Mouse (Mus musculus): Measurements from ENCODE around the gene Mtfmt. TPM values are rescaled to one million over a fixed set of nuclear protein-coding genes. Genes with fewer than 3 reads are reported as not detected.

Mtfmt gene
- polyA plus RNA-seq, 1 experiment from 2014 or later, result 15.8 TPM

DNA sequence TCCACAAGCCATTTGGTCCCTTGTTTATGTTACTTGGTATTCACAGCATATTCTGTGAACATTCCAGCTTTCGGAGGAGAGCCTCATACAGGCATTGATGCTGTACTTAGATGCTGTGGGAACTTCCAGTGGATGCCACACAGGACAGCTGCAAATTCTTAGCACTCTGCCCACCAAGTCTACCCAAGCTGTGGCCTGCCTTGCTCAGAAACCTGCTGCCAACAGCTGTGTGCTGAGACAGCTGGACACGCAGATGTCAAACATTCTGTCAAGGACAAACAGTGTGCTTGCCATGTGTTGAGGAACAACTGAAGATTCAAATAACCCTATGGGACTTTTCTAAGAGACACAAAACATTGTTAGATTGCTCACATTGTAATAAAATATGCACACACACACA is 23.4 kb downstream of the Mtfmt start:
- ATAC-seq (ENCODE audit: insufficient number of reproducible peaks, insufficient read depth, low FRiP score, low read depth), result no peak
- H3K9ac ChIP-seq (ENCODE audit: low read length), result no peak overlapping the region
- no peak overlapping the region for H3K4me2 ChIP-seq (ENCODE audit: low read length)
- peaks cover 6 to 9% of the 10 kb centered on the region in 2 experiments for H3K4me1 ChIP-seq (ENCODE audit: control insufficient read depth in 2 of 2, insufficient read depth in 2 of 2, low read length in 2 of 2)
- no peaks in the 10 kb centered on the region for H3K27me3 ChIP-seq (ENCODE audit: control insufficient read depth, insufficient read depth, low read length)
- no peaks in the 10 kb centered on the region for H3K9me3 ChIP-seq (ENCODE audit: control insufficient read depth, low read length)
- H3K27ac ChIP-seq (replicated peaks in 1 of 2; ENCODE audit: control insufficient read depth in 1 of 2, insufficient read depth in 1 of 2, low read depth in 2 of 2, low read length in 2 of 2), result no peak overlapping the region
- no peaks in the 10 kb centered on the region; the same call in 1 of the 2 replicates for H3K36me3 ChIP-seq (ENCODE audit: control insufficient read depth, insufficient read depth, low read length)
- 86% methylated on average over 2 of the region's 2 CpGs for WGBS
- H3K4me3 ChIP-seq (ENCODE audit: control insufficient read depth in 1 of 2, insufficient read depth in 1 of 2, low read depth in 1 of 2, low read length in 2 of 2), result no peak overlapping the region

- Histone ChIP-seq H3K27ac (replicated peaks in 1 of 2; ENCODE audit: control insufficient read depth in 1 of 2, insufficient read depth in 1 of 2, low read depth in 2 of 2, low read length in 2 of 2) (peak overlapping the region; percentile 67 to 88; a peak in 3 of 4 replicates), H3K27me3 (ENCODE audit: control insufficient read depth, insufficient read depth, low read length) (no peaks in the 10 kb centered on the region), H3K4me2 (ENCODE audit: low read length) (peak overlapping the region; percentile 69), H3K4me1 (ENCODE audit: control insufficient read depth in 2 of 2, insufficient read depth in 2 of 2, low read length in 2 of 2) (peaks cover 6 to 9% of the 10 kb centered on the region in 2 experiments), H3K4me3 (ENCODE audit: control insufficient read depth in 1 of 2, insufficient read depth in 1 of 2, low read depth in 1 of 2, low read length in 2 of 2) (peak overlapping the region in 1 of 2 experiments; percentile 93; a peak in 3 of 4 replicates), H3K9me3 (ENCODE audit: control insufficient read depth, low read length) (no peaks in the 10 kb centered on the region), H3K9ac (ENCODE audit: low read length) (peak overlapping the region; percentile 89; the same call in 1 of the 2 replicates), H3K36me3 (ENCODE audit: control insufficient read depth, insufficient read depth, low read length) (no peaks in the 10 kb centered on the region)
- 60% methylated on average over 3 of the region's 3 CpGs for WGBS
- ATAC-seq (ENCODE audit: insufficient number of reproducible peaks, insufficient read depth, low FRiP score, low read depth), result no peak
These were observed 24.6 kb downstream of the Mtfmt start for GRCm38 (mm10) chr9:65460198-65460597.

GRCm38 (mm10) chr9:65460732-65461442 is 25.3 kb downstream of the Mtfmt start, which contains the start of gene Spg21:
Gene Spg21 (plus strand): TSS chr9:65460947.
- Histone ChIP-seq H3K4me3 (ENCODE audit: control insufficient read depth in 1 of 2, insufficient read depth in 1 of 2, low read depth in 1 of 2, low read length in 2 of 2) (peak within 1 kb of the TSS; percentile 88 to 93), H3K9ac (ENCODE audit: low read length) (peak within 1 kb of the TSS; percentile 89), H3K4me2 (ENCODE audit: low read length) (peak within 1 kb of the TSS; percentile 69), H3K4me1 (ENCODE audit: control insufficient read depth in 2 of 2, insufficient read depth in 2 of 2, low read length in 2 of 2) (peaks cover 6 to 9% of the 10 kb centered on the region in 2 experiments), H3K27ac (replicated peaks in 1 of 2; ENCODE audit: control insufficient read depth in 1 of 2, insufficient read depth in 1 of 2, low read depth in 2 of 2, low read length in 2 of 2) (peak within 1 kb of the TSS; percentile 77 to 88), H3K27me3 (ENCODE audit: control insufficient read depth, insufficient read depth, low read length) (no peaks in the 10 kb centered on the region), H3K9me3 (ENCODE audit: control insufficient read depth, low read length) (no peaks in the 10 kb centered on the region), H3K36me3 (ENCODE audit: control insufficient read depth, insufficient read depth, low read length) (peaks cover 6% of the 10 kb centered on the region; the same call in 1 of the 2 replicates)
- WGBS, result under 1% methylated on average over 52 of the region's 53 CpGs
- ATAC-seq (ENCODE audit: insufficient number of reproducible peaks, insufficient read depth, low FRiP score, low read depth), result peak; percentile 94

GRCm38 (mm10) chr9:65462544-65462943 is 27.0 kb downstream of the Mtfmt start:
- no peaks in the 10 kb centered on the region for H3K9me3 ChIP-seq (ENCODE audit: control insufficient read depth, low read length)
- H3K9ac ChIP-seq (ENCODE audit: low read length), result no peak overlapping the region
- no peak overlapping the region for H3K4me2 ChIP-seq (ENCODE audit: low read length)
- H3K4me3 ChIP-seq (ENCODE audit: control insufficient read depth in 1 of 2, insufficient read depth in 1 of 2, low read depth in 1 of 2, low read length in 2 of 2), result no peak overlapping the region
- peaks cover 17% of the 10 kb centered on the region for H3K36me3 ChIP-seq (ENCODE audit: control insufficient read depth, insufficient read depth, low read length)
- no peaks in the 10 kb centered on the region for H3K27me3 ChIP-seq (ENCODE audit: control insufficient read depth, insufficient read depth, low read length)
- H3K27ac ChIP-seq (replicated peaks in 1 of 2; ENCODE audit: control insufficient read depth in 1 of 2, insufficient read depth in 1 of 2, low read depth in 2 of 2, low read length in 2 of 2), result no peak overlapping the region
- 65% methylated on average over 5 of the region's 5 CpGs for WGBS
- H3K4me1 ChIP-seq (ENCODE audit: control insufficient read depth in 2 of 2, insufficient read depth in 2 of 2, low read length in 2 of 2), result peaks cover 6 to 9% of the 10 kb centered on the region in 2 experiments
- no peak for ATAC-seq (ENCODE audit: insufficient number of reproducible peaks, insufficient read depth, low FRiP score, low read depth)

- H3K9me3 ChIP-seq (ENCODE audit: control insufficient read depth, low read length), result no peaks in the 10 kb centered on the region
- no peak overlapping the region for H3K9ac ChIP-seq (ENCODE audit: low read length)
- H3K27me3 ChIP-seq (ENCODE audit: control insufficient read depth, insufficient read depth, low read length), result no peaks in the 10 kb centered on the region
- no peak overlapping the region for H3K4me2 ChIP-seq (ENCODE audit: low read length)
- H3K36me3 ChIP-seq (ENCODE audit: control insufficient read depth, insufficient read depth, low read length), result peaks cover 29% of the 10 kb centered on the region
- no peak overlapping the region for H3K4me3 ChIP-seq (ENCODE audit: control insufficient read depth in 1 of 2, insufficient read depth in 1 of 2, low read depth in 1 of 2, low read length in 2 of 2)
- ATAC-seq (ENCODE audit: insufficient number of reproducible peaks, insufficient read depth, low FRiP score, low read depth), result no peak
- H3K4me1 ChIP-seq (ENCODE audit: control insufficient read depth in 2 of 2, insufficient read depth in 2 of 2, low read length in 2 of 2), result peaks cover 6 to 9% of the 10 kb centered on the region in 2 experiments
- H3K27ac ChIP-seq (replicated peaks in 1 of 2; ENCODE audit: control insufficient read depth in 1 of 2, insufficient read depth in 1 of 2, low read depth in 2 of 2, low read length in 2 of 2), result no peak overlapping the region
- 92% methylated on average over 6 of the region's 6 CpGs for WGBS
These were observed 28.6 kb downstream of the Mtfmt start for GRCm38 (mm10) chr9:65464161-65464560.

GRCm38 (mm10) chr9:65465241-65465640 is 29.7 kb downstream of the Mtfmt start:
- H3K27ac ChIP-seq (replicated peaks in 1 of 2; ENCODE audit: control insufficient read depth in 1 of 2, insufficient read depth in 1 of 2, low read depth in 2 of 2, low read length in 2 of 2), result no peak overlapping the region
- peaks cover 4 to 9% of the 10 kb centered on the region in 2 experiments for H3K4me1 ChIP-seq (ENCODE audit: control insufficient read depth in 2 of 2, insufficient read depth in 2 of 2, low read length in 2 of 2)
- peaks cover 40% of the 10 kb centered on the region for H3K36me3 ChIP-seq (ENCODE audit: control insufficient read depth, insufficient read depth, low read length)
- no peak overlapping the region for H3K4me3 ChIP-seq (ENCODE audit: control insufficient read depth in 1 of 2, insufficient read depth in 1 of 2, low read depth in 1 of 2, low read length in 2 of 2)
- 94% methylated on average over 2 of the region's 2 CpGs for WGBS
- H3K27me3 ChIP-seq (ENCODE audit: control insufficient read depth, insufficient read depth, low read length), result no peaks in the 10 kb centered on the region
- H3K9me3 ChIP-seq (ENCODE audit: control insufficient read depth, low read length), result no peaks in the 10 kb centered on the region
- H3K4me2 ChIP-seq (ENCODE audit: low read length), result no peak overlapping the region
- no peak overlapping the region for H3K9ac ChIP-seq (ENCODE audit: low read length)
- ATAC-seq (ENCODE audit: insufficient number of reproducible peaks, insufficient read depth, low FRiP score, low read depth), result no peak

GRCm38 (mm10) chr9:65467686-65468085 is 32.1 kb downstream of the Mtfmt start:
- Histone ChIP-seq H3K27ac (replicated peaks in 1 of 2; ENCODE audit: control insufficient read depth in 1 of 2, insufficient read depth in 1 of 2, low read depth in 2 of 2, low read length in 2 of 2) (no peak overlapping the region), H3K4me3 (ENCODE audit: control insufficient read depth in 1 of 2, insufficient read depth in 1 of 2, low read depth in 1 of 2, low read length in 2 of 2) (no peak overlapping the region), H3K9ac (ENCODE audit: low read length) (no peak overlapping the region), H3K9me3 (ENCODE audit: control insufficient read depth, low read length) (no peaks in the 10 kb centered on the region), H3K36me3 (ENCODE audit: control insufficient read depth, insufficient read depth, low read length) (peaks cover 52% of the 10 kb centered on the region), H3K27me3 (ENCODE audit: control insufficient read depth, insufficient read depth, low read length) (no peaks in the 10 kb centered on the region), H3K4me2 (ENCODE audit: low read length) (no peak overlapping the region), H3K4me1 (ENCODE audit: control insufficient read depth in 2 of 2, insufficient read depth in 2 of 2, low read length in 2 of 2) (no peaks in the 10 kb centered on the region; a peak in 2 of 4 replicates)
- ATAC-seq (ENCODE audit: insufficient number of reproducible peaks, insufficient read depth, low FRiP score, low read depth), result no peak
- 65% methylated on average over 11 of the region's 11 CpGs for WGBS

All from heart, embryonic 14.5 days (tissue).